Mouse (Mus musculus) CD4-positive, CD25-positive, alpha-beta regulatory T cell, adult 2 months (primary cell): ENCODE measurements around the gene Olfr1294.

ENCODE experiments used
- DNase-seq: peaks from one replicate; pipeline ENCODE4 v3.0.0-alpha.2; 2012; ENCODE audit warnings: low read depth, low spot score

The Olfr1294 gene

DNA sequence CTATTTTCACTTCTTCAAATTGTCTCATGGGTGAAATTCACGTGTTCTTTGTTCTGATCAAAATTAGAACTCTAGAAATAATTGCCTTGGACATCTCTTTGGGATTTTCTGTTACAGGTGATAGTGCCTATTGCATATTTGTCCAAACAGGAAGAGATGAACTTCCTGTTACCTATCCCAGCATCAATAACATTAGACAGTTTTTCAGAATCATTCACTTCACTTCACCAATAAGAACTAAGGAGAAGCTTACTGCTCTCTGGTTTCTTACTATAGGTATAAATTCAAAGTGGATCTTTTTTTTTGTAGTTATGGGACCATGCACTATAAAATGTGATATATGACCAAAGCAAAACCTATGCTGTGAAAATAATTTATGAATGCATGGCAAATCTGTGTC lies at the start of gene Olfr1294:
TSS of gene Olfr1294 (minus strand) at position 101 of the 400 bp plus-strand sequence.
- no peak for DNase-seq

- no peak for DNase-seq
These were observed 29.5 kb upstream of the Olfr1294 start, which contains the start of gene Olfr1295 for GRCm38 (mm10) chr2:111569581-111569980. TSS of gene Olfr1295 (minus strand) at chr2:111569681.

DNA sequence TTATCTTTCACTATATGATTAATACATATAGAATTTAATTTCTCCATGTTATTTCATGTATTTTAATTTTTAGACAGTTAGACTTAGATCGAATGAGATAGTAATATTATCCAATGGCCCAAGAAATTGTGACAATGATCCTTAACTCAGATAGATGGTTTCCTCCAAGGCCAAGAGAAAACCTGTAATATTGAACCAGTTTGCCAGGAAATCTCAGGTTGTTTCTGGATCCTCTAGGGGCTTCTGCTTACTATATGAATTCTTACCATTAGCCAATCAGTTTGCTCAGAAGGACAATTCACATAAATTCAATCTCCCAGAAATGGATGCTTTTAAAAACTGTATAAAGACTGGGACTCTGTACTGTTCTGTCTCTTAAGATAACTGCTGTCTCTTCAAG lies 15.2 kb downstream of the Olfr1294 start, which contains the start of gene Olfr1293-ps:
TSS of gene Olfr1293-ps (plus strand) at position 301 of the 400 bp plus-strand sequence.
- DNase-seq = no peak

DNA sequence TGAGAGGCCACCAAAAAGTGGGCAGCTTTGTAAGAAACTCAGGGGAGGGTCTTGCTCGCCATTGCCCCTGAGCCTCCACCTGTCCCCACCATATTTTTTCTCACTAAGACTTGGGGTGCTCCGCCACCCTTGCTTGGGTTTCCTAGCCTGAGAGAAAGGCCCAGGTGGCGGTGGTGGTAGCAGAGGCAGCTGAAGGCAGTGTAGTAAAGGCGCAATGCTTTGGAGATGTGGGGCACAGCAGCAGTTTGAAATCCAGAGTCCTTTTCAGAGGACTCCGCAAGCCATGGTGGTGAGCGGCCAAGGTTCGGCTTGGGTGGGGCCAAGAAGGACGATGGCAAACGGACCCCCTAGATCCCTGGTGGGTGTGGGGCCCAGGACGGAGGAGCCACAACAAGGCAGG lies 22.6 kb downstream of the Olfr1294 start:
- DNase-seq = no peak

GRCm38 (mm10) chr2:111496880-111497279 lies 43.2 kb downstream of the Olfr1294 start, which contains the start of gene Olfr1291-ps1:
TSS of gene Olfr1291-ps1 (plus strand) at chr2:111497180.
- DNase-seq = no peak

- DNase-seq = no peak
These were observed 46.4 kb downstream of the Olfr1294 start, which contains the start of gene Olfr1290 for GRCm38 (mm10) chr2:111493729-111494128. TSS of gene Olfr1290 (minus strand) at chr2:111493829.
